Mouse (Mus musculus): Measurements from ENCODE around the gene Slc19a3.
"Not testable (repeated sequence)": the region's sequence is repeated elsewhere in the genome, so short reads cannot be mapped to it uniquely, and the experiment has no call there.

The Slc19a3 gene

DNA sequence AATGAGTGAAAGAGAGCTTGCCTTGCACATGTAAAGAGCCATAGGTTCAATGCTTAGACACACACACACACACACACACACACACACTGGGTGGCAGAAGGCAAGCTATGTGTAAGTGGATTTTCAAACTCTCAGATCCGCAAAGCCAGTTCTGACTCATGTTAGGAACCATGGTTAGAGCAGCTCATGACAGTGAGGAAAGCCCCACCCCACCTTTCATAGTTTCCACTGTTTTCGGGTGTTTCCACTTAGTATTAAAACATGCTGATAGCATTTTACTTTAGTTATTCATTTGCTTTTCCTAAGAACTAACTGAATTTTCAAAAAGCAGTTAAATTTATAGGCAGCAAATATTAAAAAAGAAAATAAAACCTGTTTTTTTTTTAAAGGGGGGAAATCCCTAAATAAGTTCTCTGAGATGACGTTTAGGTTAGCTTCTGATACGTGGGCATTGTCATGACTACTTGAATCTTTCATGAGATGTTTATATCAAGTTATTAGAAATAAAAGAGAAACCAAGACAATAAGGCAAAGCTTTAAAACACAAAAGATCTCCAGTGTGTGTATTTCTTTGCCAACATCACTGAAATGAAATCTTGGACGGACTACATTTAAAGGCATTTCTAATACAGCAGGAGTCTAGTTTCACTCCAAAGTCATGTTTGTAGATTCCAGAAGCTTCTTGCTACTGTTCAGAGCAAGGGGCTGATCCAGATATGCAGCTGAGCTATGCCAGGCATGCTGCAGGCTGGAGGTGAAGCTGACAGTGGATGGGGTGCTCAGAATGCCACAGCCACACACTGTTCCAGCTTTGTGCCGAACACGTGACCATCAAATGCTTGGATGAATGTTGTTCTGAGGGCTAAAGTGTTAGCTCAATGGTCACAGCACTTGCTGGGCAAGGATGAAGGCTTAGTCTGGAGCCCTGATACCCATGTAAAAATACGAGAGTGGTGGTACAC lies 31.7 kb downstream of the Slc19a3 start:
- no peak for DNase-seq (ENCODE audit: low read depth)

DNA sequence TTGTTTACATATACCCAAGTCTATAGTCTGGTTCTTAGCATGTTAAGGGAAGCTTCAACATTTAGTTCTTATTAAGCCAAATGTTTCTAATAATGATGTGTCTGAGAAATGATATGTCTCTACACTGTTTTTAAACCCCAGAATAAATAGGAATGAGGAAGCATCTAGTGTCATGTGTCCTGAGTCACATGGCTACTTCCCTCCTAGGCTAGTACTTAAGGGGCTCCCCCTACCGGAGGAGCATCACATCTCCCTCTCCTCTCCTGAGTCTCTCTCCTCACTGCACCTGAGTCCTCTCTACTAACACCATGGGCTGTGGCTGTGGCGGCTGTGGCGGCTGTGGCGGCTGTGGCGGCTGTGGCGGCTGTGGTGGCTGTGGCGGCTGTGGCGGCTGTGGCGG lies 37.9 kb downstream of the Slc19a3 start, which contains the start of gene Gm47959:
TSS of gene Gm47959 (plus strand) at position 243 of the 400 bp plus-strand sequence.
- DNase-seq (ENCODE audit: low read depth) = not testable (repeated sequence)

GRCm38 (mm10) chr1:82993947-82994346 lies 44.3 kb downstream of the Slc19a3 start:
- DNase-seq (ENCODE audit: low read depth) = no peak

DNA sequence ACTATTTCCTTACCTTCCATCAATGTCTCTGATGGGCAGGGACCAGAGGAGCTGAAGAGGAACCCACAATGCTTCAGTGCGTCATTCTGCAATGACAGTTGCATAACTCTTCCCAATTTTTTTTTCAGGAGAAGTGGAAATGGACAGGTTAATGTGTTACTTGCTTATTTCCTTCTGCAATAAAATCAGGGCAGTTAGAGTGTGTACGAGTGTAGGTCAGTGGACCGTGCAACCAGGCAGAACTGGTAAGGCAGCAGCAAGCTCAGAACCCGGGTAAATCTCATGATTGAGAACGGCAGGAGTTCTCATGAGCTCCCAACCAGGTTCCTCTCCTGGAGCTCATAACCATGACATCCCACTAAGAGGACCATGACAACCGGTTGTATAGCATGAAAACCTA lies 46.2 kb downstream of the Slc19a3 start:
- no peak for DNase-seq (ENCODE audit: low read depth)

GRCm38 (mm10) chr1:82991596-82991995 lies 46.7 kb downstream of the Slc19a3 start:
- DNase-seq (ENCODE audit: low read depth) = no peak

GRCm38 (mm10) chr1:82991062-82991461 lies 47.2 kb downstream of the Slc19a3 start:
- DNase-seq (ENCODE audit: low read depth) = no peak

GRCm38 (mm10) chr1:82987530-82988198 lies 50.6 kb downstream of the Slc19a3 start:
- peak; percentile 40 for DNase-seq (ENCODE audit: low read depth)

GRCm38 (mm10) chr1:82986738-82987137 lies 51.5 kb downstream of the Slc19a3 start:
- DNase-seq (ENCODE audit: low read depth) = no peak

DNA sequence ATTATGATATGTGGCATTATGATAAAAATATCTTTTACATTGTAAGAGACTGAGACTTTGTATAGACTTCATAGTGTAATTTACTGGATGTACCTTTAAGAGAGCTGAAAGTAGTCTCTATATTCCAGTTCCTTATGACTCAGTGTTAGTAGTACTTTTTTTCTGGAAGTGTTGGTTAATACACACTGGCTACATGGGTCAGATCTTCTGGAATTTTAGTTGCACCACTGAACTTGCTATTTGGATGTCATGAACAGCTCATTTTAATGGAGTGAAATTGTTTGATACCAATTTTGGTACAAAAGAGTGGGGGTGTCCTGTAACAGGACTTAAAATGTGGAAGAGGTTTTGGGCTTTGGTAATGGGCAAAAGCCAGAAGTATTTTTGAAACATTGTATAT lies 60.4 kb downstream of the Slc19a3 start:
- DNase-seq (ENCODE audit: low read depth) = no peak

- DNase-seq (ENCODE audit: low read depth) = no peak
These were observed 62.5 kb downstream of the Slc19a3 start for GRCm38 (mm10) chr1:82975750-82976149.

DNA sequence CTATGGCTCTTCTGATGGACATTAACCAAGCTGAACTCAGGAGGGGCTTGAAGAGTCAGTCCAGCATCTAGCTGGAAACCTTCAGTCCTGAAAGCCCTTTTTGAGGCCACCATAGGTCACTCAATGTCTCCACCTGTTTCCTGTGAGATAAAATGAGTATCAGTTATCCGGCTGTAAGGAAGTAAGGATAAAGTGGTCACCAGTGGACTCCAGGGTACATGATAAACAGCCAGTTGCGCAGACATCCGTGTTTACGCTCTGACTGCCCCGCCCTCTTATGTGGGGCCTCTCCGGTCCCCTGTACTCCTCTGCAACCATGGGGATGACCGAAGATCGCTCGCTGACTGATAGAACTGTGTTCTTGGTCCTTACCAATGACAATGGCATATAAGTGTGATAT lies 63.9 kb downstream of the Slc19a3 start:
- no peak for DNase-seq (ENCODE audit: low read depth)

- DNase-seq (ENCODE audit: low read depth) = no peak
These were observed 64.3 kb downstream of the Slc19a3 start for GRCm38 (mm10) chr1:82973901-82974300.

DNA sequence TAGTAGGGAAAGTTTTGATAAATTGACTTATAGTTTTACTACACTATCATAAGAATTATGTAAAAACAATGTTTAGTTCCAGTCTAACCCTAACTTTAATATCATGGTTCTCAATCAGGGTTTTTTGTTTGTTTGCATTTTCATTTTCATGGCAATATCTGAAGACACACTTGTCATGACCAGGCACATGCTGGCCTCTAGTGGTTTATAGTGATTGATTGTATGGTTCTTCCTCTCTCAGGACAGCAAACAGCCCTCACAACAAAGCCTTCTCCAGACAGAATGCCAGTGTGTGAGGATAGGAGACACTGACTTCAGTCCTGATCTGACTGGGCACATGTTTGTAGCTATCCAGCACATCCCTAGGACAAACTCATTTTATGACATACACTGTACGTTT lies 65.0 kb downstream of the Slc19a3 start:
- DNase-seq (ENCODE audit: low read depth) = no peak

DNA sequence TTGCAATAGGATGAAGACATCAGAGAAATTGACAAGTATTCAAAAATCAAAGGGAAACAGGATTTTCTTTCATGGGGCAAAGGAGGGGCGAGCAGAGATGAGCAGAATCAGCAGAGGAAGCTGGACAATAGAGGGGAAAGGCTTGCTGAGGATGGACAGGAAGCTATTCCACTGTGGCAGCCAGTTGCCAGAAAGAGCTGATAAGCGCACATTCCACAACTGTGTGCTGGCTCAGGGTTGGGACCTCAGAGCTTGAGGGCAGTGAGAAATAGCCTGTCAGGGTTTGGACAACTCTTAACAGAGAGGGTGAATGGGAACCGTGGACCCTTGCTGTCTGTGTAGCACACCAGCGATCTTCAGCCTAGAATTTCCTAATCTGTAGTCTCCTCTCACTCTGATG lies 66.2 kb downstream of the Slc19a3 start:
- DNase-seq (ENCODE audit: low read depth) = no peak

DNA sequence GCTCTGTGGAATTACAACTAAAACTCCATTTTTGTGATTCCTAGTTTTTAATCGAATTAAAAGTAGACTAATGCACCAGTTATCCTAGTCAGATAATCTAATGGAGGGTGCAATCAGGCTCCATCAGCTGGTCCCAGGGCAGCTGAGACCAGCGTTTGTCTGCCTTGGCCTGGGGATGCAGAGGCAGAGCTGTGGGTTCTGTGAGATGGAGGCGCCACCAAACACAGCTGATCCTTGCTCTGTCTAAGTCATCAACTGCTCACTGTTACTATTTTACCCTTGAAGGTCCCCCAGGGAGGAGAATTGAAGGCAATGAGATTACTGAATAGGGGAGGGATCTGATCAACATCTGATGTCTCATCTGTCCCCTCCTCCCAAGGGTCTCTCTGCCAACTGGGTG lies 71.8 kb downstream of the Slc19a3 start:
- DNase-seq (ENCODE audit: low read depth) = no peak
